Mouse (Mus musculus) cerebellum, adult 11-12 months (tissue): ENCODE results near the gene Optc.

Source experiments
- DNase-seq: peaks from one replicate; pipeline ENCODE4 v3.0.0; 2022

Gene Optc

DNA sequence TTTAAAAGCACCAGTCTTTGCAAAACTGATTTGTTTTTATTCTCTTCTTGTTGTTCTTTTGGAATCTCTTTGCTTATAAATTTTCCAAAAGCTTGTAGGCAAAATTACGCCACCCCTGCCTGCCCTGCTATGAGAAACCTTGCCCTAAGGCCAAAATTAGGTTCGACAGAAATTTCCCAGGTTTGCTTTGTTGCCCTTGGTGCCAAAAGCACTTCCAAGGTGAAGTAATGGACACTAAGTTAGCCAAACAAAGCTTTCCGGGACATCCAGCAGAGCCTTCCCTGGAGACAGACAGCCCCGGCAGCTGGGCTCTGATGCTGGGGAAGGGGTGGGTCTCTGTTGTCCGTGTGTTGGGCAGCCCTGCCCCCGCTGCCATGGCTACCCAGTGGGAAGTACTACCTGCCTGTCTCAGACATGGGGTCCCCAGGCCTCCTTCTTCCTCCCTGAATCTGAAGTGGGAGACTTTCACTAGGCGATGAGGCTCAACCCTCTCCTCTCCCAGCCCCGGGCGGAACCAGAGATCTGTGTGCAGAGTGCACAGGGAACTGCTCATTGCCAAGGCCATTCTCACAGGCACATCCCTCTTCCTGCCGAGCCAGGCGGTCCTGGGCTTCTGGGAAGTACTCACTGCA lies 9.8 kb upstream of the Optc start:
- DNase-seq = no peak

DNA sequence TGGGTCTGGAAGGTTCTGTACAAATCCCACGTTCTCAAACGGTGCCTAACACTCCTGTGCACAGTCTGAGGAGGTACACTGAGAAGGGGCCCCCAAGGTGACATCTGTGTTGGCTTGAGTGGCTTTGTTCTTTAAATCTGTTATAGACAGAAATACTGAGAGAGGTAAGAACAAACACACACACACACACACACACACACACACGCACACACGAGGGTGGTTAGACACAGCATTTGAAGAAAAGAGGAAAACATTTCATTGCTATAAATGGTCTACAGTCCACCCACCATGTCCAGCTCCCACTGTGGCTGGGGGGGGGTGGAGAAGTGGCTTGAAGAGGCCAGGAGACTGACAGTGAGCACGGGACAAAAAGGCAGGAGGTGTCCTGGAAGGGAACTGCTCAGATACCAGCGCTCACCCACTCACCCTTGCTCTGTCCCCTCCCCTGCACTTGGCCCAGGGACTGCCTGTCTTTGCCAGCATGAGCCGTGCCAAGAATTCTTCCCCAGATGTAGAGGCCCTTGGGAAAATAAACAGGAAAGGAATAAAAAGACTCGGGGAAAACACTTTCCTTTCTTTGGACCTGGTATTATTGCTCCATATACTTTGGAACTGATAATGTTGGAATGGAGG lies 8.0 kb upstream of the Optc start:
- no peak for DNase-seq

DNA sequence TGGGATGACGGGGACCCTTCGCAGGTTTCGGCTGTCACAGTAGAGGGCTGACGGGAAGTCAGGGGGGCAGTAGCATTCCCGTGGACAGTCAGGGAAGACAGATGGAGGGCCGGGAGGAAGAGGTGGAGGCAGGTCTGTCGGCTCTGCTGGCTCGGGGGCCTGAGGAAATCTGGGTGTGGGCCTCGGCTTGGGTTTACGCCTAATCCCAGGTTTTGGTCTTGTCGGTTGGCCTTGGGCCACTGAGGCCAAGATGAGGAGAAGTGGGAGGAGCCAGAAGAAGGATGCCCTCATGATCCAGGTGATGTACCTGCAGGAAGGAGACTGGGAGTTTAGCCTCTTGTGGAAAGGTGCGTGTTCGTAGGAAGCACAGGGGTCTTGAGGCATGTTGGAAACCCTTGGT lies 7.3 kb upstream of the Optc start:
- no peak for DNase-seq

DNA sequence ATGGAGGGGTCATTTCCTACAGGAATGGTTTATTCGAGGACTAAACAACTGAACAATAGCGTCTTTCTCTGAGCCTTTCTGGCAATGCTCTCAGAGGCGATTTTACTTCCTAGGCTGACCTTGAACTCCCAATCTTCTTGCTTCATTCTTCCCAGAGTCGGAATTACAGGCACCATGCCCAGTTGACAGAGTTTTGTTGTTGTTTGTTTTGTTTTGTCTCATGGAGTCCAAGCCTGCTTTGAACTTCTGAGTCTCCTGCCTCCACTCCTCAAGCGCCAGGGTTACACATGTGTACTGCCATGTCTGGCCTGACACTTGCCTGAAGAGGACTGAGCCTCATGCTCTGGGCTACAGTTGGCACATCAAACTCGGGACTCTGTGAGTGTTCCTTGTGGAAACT lies 5.2 kb upstream of the Optc start:
- DNase-seq = no peak

DNA sequence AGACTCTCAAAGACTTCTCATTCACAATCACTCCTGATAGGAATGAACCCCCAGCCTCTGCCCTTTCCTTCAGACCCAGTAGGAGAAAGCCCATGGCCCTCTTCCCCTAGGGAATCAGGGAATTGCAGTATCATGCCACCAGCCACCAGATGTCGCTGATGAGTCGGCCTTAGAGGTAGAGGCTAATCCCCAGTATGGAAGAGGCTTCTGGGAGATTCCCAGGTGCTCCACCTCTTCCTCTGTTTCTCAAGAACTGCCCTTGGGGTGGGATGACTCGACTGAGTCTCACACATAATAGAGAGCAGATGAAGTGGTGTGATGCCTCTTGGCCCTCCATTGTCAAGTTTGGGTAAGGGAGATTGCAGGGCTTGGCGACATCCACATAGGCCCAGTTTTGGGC lies 3.7 kb upstream of the Optc start:
- no peak for DNase-seq

DNA sequence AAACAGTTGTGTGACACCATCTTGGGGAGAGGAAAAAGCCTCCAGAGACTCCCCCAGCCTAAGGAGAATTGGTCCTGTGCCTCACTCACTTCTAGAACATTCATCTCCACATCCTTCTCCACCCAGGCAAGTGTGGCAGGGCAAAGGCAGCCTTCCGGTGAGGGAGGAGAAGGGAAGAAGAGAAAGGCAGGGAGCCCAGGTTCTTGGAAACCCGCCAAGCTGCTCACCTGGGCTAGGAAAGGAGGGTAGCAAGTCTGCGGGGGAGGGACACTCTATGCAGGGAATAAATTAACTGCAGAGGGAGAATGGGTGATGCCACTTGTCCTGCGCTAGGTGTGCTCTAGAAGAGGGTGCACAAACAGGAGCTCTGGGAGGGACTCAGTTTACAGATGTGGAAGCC lies 3.2 kb upstream of the Optc start:
- DNase-seq = no peak

DNA sequence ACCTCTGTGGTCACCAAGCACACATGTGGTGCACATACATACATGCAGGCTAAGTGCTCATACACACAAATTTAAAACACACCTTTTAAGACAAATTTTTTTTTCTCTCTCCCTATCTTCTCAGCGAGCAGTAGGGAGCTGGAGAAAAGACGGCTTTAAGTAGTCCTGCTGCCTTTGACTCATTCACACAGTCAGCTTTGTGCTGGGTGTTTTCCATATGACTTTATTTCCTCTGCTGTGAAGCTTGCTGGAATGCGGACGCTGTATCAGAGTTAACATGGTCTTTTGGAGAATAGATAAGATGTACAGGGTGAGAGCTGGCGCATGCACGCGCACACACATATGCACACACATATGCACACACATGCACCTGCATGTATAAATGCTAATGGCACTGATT lies 2.3 kb upstream of the Optc start:
- peak; percentile 32 for DNase-seq

DNA sequence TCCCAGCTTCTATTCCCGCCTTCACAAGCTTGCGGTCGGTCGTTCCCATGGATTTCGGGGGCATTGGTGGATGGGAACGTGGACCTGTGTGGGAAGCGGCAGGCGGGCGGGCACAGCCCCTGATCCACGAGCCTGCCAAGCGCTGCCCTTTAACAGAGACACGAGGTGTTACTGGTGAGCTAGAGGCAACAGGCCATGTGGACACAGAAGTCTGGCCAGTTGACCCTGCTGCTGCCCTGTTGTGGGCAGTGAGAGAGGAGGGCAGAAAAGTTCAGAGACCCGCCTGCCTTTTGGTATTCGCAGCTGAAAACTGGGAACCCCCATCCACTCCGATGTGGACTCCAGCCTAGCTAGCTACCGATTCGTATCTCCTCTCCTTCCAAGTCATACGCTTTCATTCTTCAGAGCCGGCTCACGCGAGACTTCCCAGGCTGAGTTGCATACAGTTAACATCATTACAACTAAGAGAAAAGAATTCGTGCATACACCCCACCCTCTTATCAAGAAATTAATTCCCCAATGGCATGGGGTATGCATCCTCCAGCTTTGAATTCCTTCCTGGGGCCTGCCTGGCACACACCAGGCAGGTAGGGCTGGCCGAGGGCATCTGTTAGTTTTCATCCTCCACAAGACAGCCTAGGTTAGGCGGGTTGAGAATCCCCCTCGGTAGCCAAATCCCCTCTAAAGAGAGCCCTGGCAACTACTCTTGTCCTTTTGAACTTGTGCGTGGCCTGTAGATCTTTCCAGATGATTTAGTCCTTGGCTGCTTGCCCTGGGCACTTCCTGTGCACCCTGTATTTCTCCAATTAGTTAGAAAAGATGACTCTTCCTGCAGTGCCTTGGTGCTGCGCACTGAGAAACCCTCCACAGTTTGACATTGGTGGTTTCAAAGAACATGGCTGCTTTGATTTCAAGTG lies 1.1 kb upstream of the Optc start:
- DNase-seq = peak; percentile 79

DNA sequence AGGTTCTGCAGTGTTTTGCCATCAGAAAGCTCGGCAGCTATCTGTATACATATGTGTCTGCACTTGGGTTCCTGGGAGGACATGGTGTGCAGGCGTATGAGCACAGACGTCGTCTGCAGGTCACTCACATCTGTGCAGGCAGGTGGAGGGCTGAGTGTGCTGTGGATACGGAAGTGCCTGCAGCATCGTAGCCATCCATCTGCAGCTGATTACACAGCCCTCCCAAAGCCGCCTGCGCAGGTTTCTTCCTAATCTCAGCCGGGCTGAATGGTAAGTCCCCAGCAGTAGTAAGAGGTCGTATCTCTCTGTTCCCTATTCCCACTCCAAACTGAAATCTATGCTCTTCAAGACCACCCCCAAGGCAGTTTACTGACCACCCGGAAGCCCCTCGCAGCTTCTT lies 1.4 kb downstream of the Optc start:
- peak; percentile 12 for DNase-seq

DNA sequence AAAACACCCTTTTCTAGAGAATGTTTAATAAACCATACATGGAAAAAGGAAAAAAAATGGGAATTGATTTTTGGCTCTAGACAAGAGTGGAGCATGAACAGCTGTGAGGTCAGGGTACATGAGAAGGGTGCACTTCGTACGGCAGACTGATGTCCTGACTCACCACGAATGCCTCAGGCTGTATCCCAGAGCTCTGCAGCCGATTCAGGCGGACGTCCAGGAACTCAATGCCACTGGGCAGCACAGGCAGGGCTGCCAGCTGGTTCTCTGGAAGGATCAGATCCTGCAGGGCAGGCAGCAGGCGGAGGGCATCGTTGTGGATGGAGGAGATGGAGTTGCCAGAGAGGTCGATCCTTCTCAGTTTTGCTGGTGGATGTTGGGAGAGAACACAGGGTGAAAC lies 7.0 kb downstream of the Optc start:
- DNase-seq = peak; percentile 87

DNA sequence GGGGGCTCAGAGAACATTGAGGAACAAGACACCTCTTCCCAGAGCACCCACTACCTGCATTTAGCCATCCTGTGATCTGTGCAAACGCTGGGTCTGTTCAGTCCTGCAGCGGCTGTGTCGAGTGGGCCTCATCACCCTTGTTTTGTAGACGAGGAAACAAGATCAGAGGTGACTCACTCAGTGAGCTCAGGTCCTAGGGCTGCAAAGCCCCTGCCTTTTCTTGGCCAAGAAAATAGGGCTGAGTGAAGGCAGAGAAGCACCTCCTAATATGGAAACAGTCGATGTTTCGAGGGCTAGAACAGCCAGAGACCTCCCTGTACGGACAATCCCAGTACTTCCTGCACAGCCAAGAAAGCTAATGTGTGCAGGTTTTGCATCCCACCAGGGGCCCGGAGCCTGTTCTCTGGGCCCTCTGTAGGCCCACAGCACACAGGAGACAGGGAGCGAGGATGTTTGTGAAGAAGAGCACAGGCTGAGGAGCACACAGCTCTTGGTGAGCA lies 8.7 kb downstream of the Optc start:
- no peak for DNase-seq

DNA sequence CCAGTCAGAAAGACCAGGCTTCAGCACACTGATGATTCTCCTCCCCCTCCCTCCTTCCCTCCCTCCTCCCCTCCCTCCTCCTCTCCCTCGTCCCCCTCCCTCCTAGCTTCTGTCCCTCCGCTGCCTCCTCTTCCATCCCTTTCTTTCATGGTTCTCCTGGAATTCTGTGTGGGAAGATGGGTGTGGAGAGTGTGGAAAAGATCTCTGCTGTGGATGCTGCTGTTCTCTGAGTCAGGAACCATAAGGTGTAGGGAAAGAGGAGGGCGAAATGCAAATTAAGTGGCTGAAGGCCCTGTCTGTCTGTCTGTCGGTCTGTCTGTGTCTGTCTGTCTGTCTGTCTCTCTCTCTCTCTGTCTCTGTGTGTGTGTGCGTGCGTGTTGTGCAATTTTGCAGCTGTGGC lies 10.5 kb downstream of the Optc start:
- DNase-seq = no peak

DNA sequence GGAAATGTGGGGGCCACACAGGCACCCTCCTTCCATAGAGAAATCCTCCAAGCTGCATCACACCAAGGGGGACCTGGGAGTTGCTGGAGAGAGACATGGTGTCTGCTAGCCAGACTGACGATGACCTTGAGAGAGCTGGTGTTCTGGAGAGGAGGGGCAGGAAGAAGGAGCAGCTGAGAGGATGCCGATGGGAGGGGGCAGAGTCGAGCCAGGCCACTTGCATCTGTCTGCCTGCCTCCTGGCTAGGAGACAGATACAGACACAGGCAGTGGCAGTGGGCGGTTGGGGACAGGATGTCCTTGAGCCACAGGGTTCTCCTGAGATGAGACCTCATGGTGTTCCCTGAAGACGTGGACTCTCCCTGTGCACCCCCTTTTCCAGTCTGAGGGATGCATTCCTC lies 16.3 kb downstream of the Optc start:
- DNase-seq = no peak

DNA sequence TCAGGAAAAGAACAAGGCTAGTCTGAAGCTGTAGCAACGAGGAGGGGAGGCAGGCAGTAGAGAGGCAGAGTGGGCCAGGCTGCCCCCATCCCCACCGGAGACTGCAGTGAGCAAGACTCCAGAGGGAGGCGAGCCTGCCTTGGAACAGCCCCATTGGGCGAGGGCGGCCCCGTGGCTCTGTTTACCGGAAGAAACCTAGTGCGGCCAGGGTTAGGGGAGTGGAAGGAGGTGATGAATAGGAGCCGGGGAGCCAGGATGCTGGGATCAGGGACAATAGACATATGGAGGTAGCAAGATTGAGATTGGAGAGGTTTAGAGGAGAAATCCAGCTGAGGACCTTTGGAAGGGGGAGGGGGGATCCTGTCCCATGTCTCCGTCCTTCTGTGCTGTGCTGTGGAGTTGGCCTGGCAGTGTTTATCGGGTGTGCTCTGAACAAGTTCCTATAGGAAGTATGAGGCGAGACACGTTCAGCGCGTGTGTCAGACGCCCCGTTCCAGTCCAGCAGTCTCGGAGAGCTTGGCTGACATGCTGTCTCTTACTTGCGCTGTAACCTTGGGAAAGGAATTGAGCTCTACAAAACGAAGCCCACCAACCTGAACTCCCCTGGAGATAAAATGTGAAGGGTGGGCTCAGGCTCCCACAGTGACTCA lies 17.7 kb downstream of the Optc start:
- DNase-seq = no peak

DNA sequence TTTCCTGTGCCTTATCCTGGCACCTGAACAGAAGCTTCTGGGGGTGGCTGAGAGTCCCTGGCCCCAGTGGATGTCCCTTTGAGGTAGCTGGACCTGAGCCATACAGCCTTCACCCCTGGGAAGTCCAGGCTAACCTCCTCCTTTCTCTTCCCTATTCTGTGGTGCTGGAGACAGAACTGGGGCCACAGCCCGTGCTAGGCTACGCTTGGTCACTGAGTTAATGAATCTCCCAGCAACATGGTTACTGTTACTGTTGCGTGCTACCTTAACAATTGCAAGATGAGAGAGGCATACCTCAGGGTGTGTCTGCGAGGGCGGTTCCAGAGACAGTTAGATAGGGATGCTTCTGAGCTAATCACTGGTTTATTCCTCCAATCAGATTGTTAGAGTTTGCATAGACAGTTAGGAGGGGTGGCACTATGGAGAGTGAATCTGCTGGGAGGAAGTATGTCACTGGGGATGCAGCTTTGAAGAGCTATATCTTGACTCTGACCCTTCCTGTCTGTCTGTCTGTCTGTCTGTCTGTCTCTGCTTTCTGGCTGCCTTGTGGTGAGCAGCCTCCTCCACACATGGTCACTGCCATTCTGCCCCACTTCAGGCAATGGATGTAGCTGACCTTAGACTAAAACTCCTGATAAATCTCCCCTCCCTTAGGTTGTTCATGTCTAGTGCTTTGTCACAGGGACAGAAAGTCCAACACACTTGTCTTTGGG lies 20.1 kb downstream of the Optc start:
- DNase-seq = no peak

DNA sequence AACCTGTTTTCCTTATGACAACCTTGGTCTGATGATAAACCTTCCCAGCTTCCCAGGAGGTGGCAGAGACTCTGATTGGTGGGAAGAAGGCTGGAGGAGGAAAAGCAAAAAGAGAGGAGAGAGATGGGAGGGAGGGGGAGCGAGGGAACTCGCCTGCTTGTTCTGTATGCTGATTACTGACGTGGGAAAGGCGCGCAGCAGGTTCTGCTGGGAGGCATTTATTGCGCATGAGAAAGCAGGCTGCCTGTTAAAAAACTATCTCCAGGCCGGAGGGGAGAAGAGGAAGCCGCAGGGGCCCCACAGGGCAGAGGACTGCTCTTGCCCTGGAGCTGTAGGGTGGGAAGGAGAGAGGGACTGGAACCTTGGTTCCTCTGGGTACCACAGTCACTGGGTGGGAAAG lies 20.8 kb downstream of the Optc start:
- peak; percentile 81 for DNase-seq

DNA sequence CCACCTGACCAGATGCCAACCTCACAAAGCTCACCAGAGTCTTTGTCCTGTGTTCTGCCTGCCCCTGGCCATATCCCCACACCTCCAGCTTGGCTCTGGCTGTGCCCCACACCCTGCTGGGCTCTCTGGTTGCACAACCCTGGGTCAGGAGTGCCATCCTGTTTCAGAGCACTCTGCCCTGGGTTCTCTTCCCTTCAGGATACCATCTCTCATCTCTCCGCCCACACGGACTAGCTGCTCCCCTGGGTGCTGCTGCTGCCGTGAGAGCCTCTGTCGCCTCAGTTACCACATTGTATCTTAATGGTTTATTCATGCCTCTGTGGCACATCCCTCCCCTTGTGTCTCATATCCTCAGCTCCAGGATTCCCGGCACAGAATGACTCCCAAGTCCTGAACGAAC lies 21.4 kb downstream of the Optc start:
- peak; percentile 40 for DNase-seq

DNA sequence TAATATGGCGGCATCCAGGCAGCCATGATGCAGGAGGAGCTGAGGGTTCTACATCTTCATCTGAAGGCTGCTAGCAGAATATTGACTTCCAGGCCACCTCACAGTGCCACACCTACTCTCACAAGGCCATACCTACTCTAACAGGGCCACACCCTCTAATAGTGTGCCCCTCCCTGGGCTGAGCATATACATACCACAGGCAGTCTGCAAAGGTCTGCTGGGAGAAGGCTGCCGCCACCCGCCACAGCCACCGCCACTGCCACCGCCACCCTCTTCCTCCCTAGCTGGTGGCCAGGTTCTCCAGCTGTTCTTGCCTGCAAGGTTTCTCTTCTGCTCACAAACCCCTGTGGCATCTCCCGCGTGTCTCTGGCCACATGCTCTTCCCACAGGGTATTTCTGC lies 22.0 kb downstream of the Optc start:
- DNase-seq = no peak

DNA sequence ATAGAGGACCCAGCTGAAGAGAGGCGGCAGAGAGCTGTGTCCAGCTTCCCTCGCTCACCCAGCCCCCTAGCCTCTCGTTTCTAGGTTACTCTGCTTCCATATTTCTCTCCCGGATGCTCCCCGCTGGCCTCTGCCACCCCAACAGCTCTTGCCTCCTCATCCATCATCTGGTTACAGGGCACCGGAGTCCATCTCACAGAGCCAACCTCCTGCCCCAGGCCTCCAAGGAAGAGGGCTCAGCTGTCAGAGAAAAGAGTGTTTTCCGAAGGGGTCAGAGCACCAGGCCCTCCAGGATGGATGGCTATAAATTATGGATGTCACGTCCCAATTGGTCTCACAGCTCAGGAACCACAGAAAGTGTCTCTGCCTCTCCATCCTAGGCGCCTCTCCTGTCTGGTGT lies 23.1 kb downstream of the Optc start:
- no peak for DNase-seq

DNA sequence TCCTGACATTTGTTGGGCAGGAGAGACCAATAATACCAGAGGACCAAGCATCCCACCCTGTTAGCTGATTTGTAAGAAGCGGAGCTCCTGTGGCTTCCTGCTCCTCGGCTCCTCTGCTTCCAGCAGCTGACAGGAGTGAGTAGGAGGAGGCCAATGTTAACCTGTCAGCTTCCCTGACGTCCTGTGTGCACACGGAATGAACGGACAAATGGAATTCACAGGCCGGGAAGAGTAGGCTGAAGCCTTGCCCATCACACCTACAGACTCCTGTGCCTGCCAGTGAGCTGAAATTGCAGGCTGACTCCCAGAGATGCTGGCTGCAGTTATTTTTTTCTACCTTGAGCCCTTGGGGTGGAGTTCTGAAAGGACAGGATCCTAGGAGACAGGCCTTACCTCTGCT lies 23.7 kb downstream of the Optc start:
- DNase-seq = no peak

DNA sequence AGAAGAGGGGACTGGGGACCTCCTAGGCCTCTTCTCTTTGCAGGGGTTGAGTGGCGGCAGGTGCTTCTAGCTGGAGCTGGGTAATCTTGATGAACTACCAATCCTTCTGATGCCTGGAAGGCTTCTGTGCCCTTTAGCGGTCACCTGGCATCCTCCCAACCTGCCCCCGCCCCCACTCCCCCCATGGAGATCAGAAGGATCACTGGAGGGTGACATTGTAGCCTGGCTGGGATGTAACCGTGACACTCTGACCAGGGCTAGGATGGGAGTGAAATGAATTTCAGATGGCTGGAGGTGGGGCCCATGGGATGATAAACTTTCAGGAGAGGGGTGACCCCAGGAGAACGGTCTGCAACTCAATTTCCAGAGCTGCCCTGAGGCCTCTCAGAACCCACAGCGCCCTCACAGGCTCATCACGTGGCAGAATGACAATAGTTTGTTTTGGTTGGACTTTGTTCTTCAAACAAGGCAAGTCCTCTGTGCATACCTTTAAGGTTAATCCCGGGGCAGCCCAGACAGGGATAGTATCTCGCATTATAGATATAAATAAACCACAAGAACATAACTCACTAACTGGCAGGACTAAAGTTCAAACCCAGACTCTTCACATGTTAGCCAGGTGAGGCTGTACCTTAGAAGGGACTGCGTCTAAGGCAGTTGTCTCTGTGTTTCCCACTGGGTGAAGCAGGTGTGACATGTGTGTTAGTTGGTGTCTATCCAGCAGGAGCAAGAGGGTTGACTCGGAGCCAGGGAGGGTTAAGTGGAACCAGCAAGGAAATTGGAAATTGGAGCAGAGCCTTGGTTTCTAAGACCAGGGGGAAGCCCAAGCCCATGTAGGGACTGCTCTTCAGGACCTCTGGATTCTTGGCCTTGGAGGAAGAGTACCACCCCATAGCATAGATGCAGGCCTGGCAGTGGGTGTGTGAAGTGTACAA lies 25.2 kb downstream of the Optc start:
- peak; percentile 49 for DNase-seq

DNA sequence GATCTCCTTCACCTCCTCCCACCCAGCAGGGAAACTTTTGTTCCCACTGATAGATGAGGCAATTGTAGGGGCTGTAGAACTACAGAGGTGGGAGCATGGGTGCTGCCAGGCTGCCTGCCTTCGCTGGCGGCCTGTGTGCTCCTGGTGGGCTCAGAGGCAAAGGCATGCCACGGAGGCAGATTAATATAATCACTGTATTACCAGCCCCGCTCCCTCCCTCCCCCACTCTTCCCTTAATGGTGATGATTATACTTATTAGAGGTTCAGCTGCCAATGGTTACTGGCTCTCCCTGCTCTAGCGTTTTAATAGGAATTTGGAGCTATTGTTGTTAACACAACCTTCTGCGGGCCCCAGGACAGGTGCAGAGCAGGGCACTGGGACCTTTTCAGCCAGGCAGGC lies 26.0 kb downstream of the Optc start:
- no peak for DNase-seq
